Mouse (Mus musculus): ENCODE results near the gene Pole4.
A peak's percentile ranks its signal among the peaks of the same experiment; 100 is the strongest.
"Not testable (repeated sequence)": the region's sequence is repeated elsewhere in the genome, so short reads cannot be mapped to it uniquely, and the experiment has no call there.

Gene Pole4

GRCm38 (mm10) chr6:82715653-82716052, 10.5 kb upstream of the Pole4 start:
- DNase-seq (ENCODE audit: low read depth in 2 of 2, low spot score in 2 of 2): no peak

GRCm38 (mm10) chr6:82715253-82715652, 10.1 kb upstream of the Pole4 start:
- DNase-seq (ENCODE audit: low read depth in 2 of 2, low spot score in 2 of 2): no peak

- DNase-seq (ENCODE audit: low read depth in 2 of 2, low spot score in 2 of 2): no peak
These were observed 9.7 kb upstream of the Pole4 start for GRCm38 (mm10) chr6:82714841-82715240.

- peak; percentile 64 to 73 for DNase-seq (ENCODE audit: low read depth in 2 of 2, low spot score in 2 of 2)
These were observed 9.1 kb upstream of the Pole4 start for GRCm38 (mm10) chr6:82714243-82714642.

GRCm38 (mm10) chr6:82707742-82708141, 2.6 kb upstream of the Pole4 start:
- no peak for DNase-seq (ENCODE audit: low read depth in 2 of 2, low spot score in 2 of 2)

- DNase-seq (ENCODE audit: low read depth in 2 of 2, low spot score in 2 of 2): no peak
These were observed 2.1 kb upstream of the Pole4 start for GRCm38 (mm10) chr6:82707241-82707640.

GRCm38 (mm10) chr6:82703710-82704109, 1.5 kb downstream of the Pole4 start:
- DNase-seq (ENCODE audit: low read depth in 2 of 2, low spot score in 2 of 2): no peak

- peak; percentile 81 to 82 for DNase-seq (ENCODE audit: low read depth in 2 of 2, low spot score in 2 of 2)
These were observed 2.6 kb downstream of the Pole4 start for GRCm38 (mm10) chr6:82702593-82703017.

GRCm38 (mm10) chr6:82701296-82701695, 3.9 kb downstream of the Pole4 start:
- no peak for DNase-seq (ENCODE audit: low read depth in 2 of 2, low spot score in 2 of 2)

- DNase-seq (ENCODE audit: low read depth in 2 of 2, low spot score in 2 of 2): no peak
These were observed 5.3 kb downstream of the Pole4 start for GRCm38 (mm10) chr6:82699831-82700230.

- no peak for DNase-seq (ENCODE audit: low read depth in 2 of 2, low spot score in 2 of 2)
These were observed 8.4 kb downstream of the Pole4 start for GRCm38 (mm10) chr6:82696736-82697135.

- DNase-seq (ENCODE audit: low read depth in 2 of 2, low spot score in 2 of 2): no peak
These were observed 10.5 kb downstream of the Pole4 start for GRCm38 (mm10) chr6:82694668-82695067.

GRCm38 (mm10) chr6:82689474-82689873, 15.7 kb downstream of the Pole4 start:
- DNase-seq (ENCODE audit: low read depth in 2 of 2, low spot score in 2 of 2): no peak

- not testable (repeated sequence) for DNase-seq (ENCODE audit: low read depth in 2 of 2, low spot score in 2 of 2)
These were observed 16.6 kb downstream of the Pole4 start for GRCm38 (mm10) chr6:82688586-82688985.

GRCm38 (mm10) chr6:82684136-82684535, 21.0 kb downstream of the Pole4 start:
- DNase-seq (ENCODE audit: low read depth in 2 of 2, low spot score in 2 of 2): no peak

- not testable (repeated sequence) for DNase-seq (ENCODE audit: low read depth in 2 of 2, low spot score in 2 of 2)
These were observed 25.9 kb downstream of the Pole4 start for GRCm38 (mm10) chr6:82679286-82679685.

- not testable (repeated sequence) for DNase-seq (ENCODE audit: low read depth in 2 of 2, low spot score in 2 of 2)
These were observed 27.5 kb downstream of the Pole4 start for GRCm38 (mm10) chr6:82677629-82678028.

- DNase-seq (ENCODE audit: low read depth in 2 of 2, low spot score in 2 of 2): no peak
These were observed 38.7 kb downstream of the Pole4 start for GRCm38 (mm10) chr6:82666480-82666879.

- DNase-seq (ENCODE audit: low read depth in 2 of 2, low spot score in 2 of 2): no peak
These were observed 52.0 kb downstream of the Pole4 start for GRCm38 (mm10) chr6:82653169-82653525.

GRCm38 (mm10) chr6:82652521-82653168, 52.5 kb downstream of the Pole4 start:
- DNase-seq (ENCODE audit: low read depth in 2 of 2, low spot score in 2 of 2): peak; percentile 97 to 99

GRCm38 (mm10) chr6:82649096-82649495, 56.1 kb downstream of the Pole4 start:
- no peak for DNase-seq (ENCODE audit: low read depth in 2 of 2, low spot score in 2 of 2)

GRCm38 (mm10) chr6:82647940-82648655, 57.1 kb downstream of the Pole4 start:
- no peak for DNase-seq (ENCODE audit: low read depth in 2 of 2, low spot score in 2 of 2)

- no peak for DNase-seq (ENCODE audit: low read depth in 2 of 2, low spot score in 2 of 2)
These were observed 58.2 kb downstream of the Pole4 start for GRCm38 (mm10) chr6:82647001-82647400.

All from CD8-positive naive resting alpha-beta T cell, adult 2 months (primary cell).